In genomic region chr12:119229601-119230000, GRCm38 (mm10) we compare ENCODE assay signal across 15 mouse cellular contexts. TPM values are rescaled to one million over a fixed set of nuclear protein-coding genes. Genes with fewer than 3 reads are reported as not detected.
"Had no signal": no experiment of that assay in that cellular context is flagged by ENCODE, and none has a peak within 500 bp of the region (broad histone marks: within the 10 kb centered on the region; RNA-seq: fewer than 3 reads in every experiment).

No protein-coding gene starts in this region.

- DNase-seq: left cerebral cortex, postnatal 4 days; liver, embryonic 13.5 days; lung, adult 2 months; lung, postnatal 14 days; lung, postnatal 4 days; midbrain, embryonic 14.5 days; right cerebral cortex, postnatal 25 days; spleen, adult 18-20 months; thymus, postnatal 25 days had no signal

- ATAC-seq: intestine, embryonic 15.5 days had no signal

- H3K27me3 ChIP-seq: intestine, embryonic 15.5 days; limb, embryonic 12.5 days; limb, embryonic 15.5 days; stomach, embryonic 15.5 days had no signal

- H3K4me2 ChIP-seq: intestine, embryonic 15.5 days; limb, embryonic 12.5 days; limb, embryonic 15.5 days; liver, embryonic 13.5 days; midbrain, embryonic 11.5 days; stomach, embryonic 15.5 days had no signal

- H3K4me3 ChIP-seq: intestine, embryonic 15.5 days; limb, embryonic 12.5 days; limb, embryonic 15.5 days; liver, embryonic 13.5 days; stomach, embryonic 15.5 days had no signal

- H3K36me3 ChIP-seq: intestine, embryonic 15.5 days; limb, embryonic 15.5 days; liver, embryonic 13.5 days; stomach, embryonic 15.5 days had no signal

- H3K4me1 ChIP-seq: intestine, embryonic 15.5 days; limb, embryonic 15.5 days; liver, embryonic 13.5 days; stomach, embryonic 15.5 days had no signal

- H3K27ac ChIP-seq: intestine, embryonic 15.5 days; limb, embryonic 12.5 days; limb, embryonic 15.5 days; liver, embryonic 13.5 days; stomach, embryonic 15.5 days had no signal

- H3K9me3 ChIP-seq: intestine, embryonic 15.5 days; limb, embryonic 12.5 days; limb, embryonic 15.5 days; liver, embryonic 13.5 days; stomach, embryonic 15.5 days had no signal

- H3K9ac ChIP-seq: intestine, embryonic 15.5 days; limb, embryonic 12.5 days; limb, embryonic 15.5 days; liver, embryonic 13.5 days; stomach, embryonic 15.5 days had no signal

RNA-seq across cellular contexts. Expression of gene Itgb8, which starts 9.0 kb away (rescaled TPM):
- total RNA-seq: megakaryocyte progenitor cell, adult 5-6 weeks had no signal
